Mouse (Mus musculus) MEL (cell line): Measurements from ENCODE around the gene Tpcn1.

ENCODE experiments used
- CTCF ChIP-seq, 3 experiments: IDR thresholded peaks in 2 of 3; conservative IDR thresholded peaks in 1 of 3; 2 replicates each; pipeline ENCODE4 v1.5.1; 2011 to 2012; ENCODE audit warnings: low read length in 3 of 3, low read depth in 2 of 3, mild to moderate bottlenecking in 2 of 3, improper control_type of control experiment in 1 of 3, inconsistent platforms in 1 of 3, mixed read lengths in 1 of 3, moderate library complexity in 1 of 3; ENCODE audit not compliant: control insufficient read depth in 1 of 3, insufficient read depth in 1 of 3, poor library complexity in 1 of 3, severe bottlenecking in 1 of 3
- EP300 ChIP-seq, 2 experiments: IDR thresholded peaks; 2 replicates each; pipeline ENCODE4 v1.6.1; 2011; ENCODE audit warnings: improper control_type of control experiment in 2 of 2, low read length in 2 of 2, low read depth in 1 of 2, mild to moderate bottlenecking in 1 of 2
- GATA1 ChIP-seq: IDR thresholded peaks from 2 replicates; pipeline ENCODE4 v1.6.1; 2011; ENCODE audit warnings: low read depth, low read length, improper control_type of control experiment
- HCFC1 ChIP-seq: IDR thresholded peaks from 2 replicates; pipeline ENCODE4 v1.6.1; 2012; ENCODE audit warnings: low read depth, mild to moderate bottlenecking, inconsistent platforms, low read length, improper control_type of control experiment, moderate library complexity
- MEF2A ChIP-seq: IDR thresholded peaks from 2 replicates; pipeline ENCODE4 v1.6.1; 2014; ENCODE audit warnings: low read depth, mild to moderate bottlenecking, inconsistent platforms, low read length, improper control_type of control experiment; ENCODE audit not compliant: poor library complexity, insufficient replicate concordance, severe bottlenecking; ENCODE audit errors: extremely low read depth
- MYC ChIP-seq: IDR thresholded peaks from 2 replicates; pipeline ENCODE4 v1.6.1; 2011; ENCODE audit warnings: low read depth, mild to moderate bottlenecking, low read length, improper control_type of control experiment, moderate library complexity
- POLR2A ChIP-seq, 2 experiments: IDR thresholded peaks; 2 replicates each; pipeline ENCODE4 v1.6.1; 2011 to 2012; ENCODE audit warnings: low read length in 2 of 2, mild to moderate bottlenecking in 2 of 2, control low read depth in 1 of 2, improper control_type of control experiment in 1 of 2, low read depth in 1 of 2, moderate library complexity in 1 of 2; ENCODE audit not compliant: control insufficient read depth in 1 of 2, insufficient read depth in 1 of 2, poor library complexity in 1 of 2
- SIN3A ChIP-seq: IDR thresholded peaks from 2 replicates; pipeline ENCODE4 v1.6.1; 2012; ENCODE audit warnings: low read length, improper control_type of control experiment, inconsistent platforms
- TBP ChIP-seq: IDR thresholded peaks from 2 replicates; pipeline ENCODE4 v1.8.0; 2011; ENCODE audit warnings: low read depth, low read length, improper control_type of control experiment

GRCm38 (mm10) chr5:120548236-120548850 is 40.1 kb downstream of the Tpcn1 start:
- no peak for TF ChIP-seq CTCF (IDR thresholded peaks at IDR 0.05 in 2 of 3, conservative IDR thresholded peaks at IDR 0.05 in 1 of 3; ENCODE audit: control insufficient read depth in 1 of 3, insufficient read depth in 1 of 3, low read depth in 2 of 3, low read length in 3 of 3, poor library complexity in 1 of 3, severe bottlenecking in 1 of 3)
- no peak for TF ChIP-seq EP300 (IDR thresholded peaks at IDR 0.05; ENCODE audit: low read depth in 1 of 2, low read length in 2 of 2)
- no peak for TF ChIP-seq POLR2A (IDR thresholded peaks at IDR 0.05; ENCODE audit: control insufficient read depth in 1 of 2, insufficient read depth in 1 of 2, low read depth in 1 of 2, low read length in 2 of 2, poor library complexity in 1 of 2)
- TF ChIP-seq MEF2A, result no peak
- TF ChIP-seq TBP, result no peak
- TF ChIP-seq SIN3A, result no peak
- TF ChIP-seq MYC, result no peak
- no peak for TF ChIP-seq HCFC1
- TF ChIP-seq GATA1, result no peak
